Mouse (Mus musculus) hindbrain, embryonic 14.5 days (tissue): ENCODE data around the gene Pnma5. TPM values are rescaled to one million over a fixed set of nuclear protein-coding genes. Genes with fewer than 3 reads are reported as not detected.
"Not testable (repeated sequence)": the region's sequence is repeated elsewhere in the genome, so short reads cannot be mapped to it uniquely, and the experiment has no call there.

ENCODE experiments used
- ATAC-seq: fragments of 200-750 bp; cut with Nextera tagmentation; 2 replicates; pipeline ENCODE4 v1.8.0; 2017; ENCODE audit warnings: moderate number of reproducible peaks, mild to moderate bottlenecking, moderate TSS enrichment, moderate library complexity; ENCODE audit not compliant: low FRiP score
- DNase-seq: peaks from one replicate; pipeline ENCODE4 v3.0.0-alpha.2; 2015; ENCODE audit warnings: low spot score
- H3K27ac ChIP-seq: fragments of 300-500 bp; sonication (generic); 2 replicates; pipeline ENCODE4 v1.5.1; 2014; ENCODE audit warnings: mild to moderate bottlenecking, moderate library complexity
- H3K27me3 ChIP-seq: fragments of 300-500 bp; sonication (generic); 2 replicates; pipeline ENCODE4 v1.6.1; 2014; ENCODE audit warnings: mild to moderate bottlenecking, low read length, mixed read lengths; ENCODE audit not compliant: control insufficient read depth, insufficient read depth
- H3K36me3 ChIP-seq: fragments of 300-500 bp; sonication (generic); replicated peaks from 2 replicates; pipeline ENCODE4 v1.6.1; 2014; ENCODE audit not compliant: control insufficient read depth, insufficient read depth
- H3K4me1 ChIP-seq: fragments of 300-500 bp; sonication (generic); replicated peaks from 2 replicates; pipeline ENCODE4 v1.6.1; 2014; ENCODE audit warnings: antibody characterized with exemption, low read length, mixed read lengths; ENCODE audit not compliant: control insufficient read depth, insufficient read depth
- H3K4me2 ChIP-seq: fragments of 300-500 bp; sonication (generic); replicated peaks from 2 replicates; pipeline ENCODE4 v1.6.1; 2014; ENCODE audit warnings: mild to moderate bottlenecking, moderate library complexity
- H3K4me3 ChIP-seq: fragments of 300-500 bp; sonication (generic); replicated peaks from 2 replicates; pipeline ENCODE4 v1.5.1; 2014; ENCODE audit warnings: mild to moderate bottlenecking, low read length
- H3K9ac ChIP-seq: fragments of 300-500 bp; sonication (generic); 2 replicates; pipeline ENCODE4 v1.6.1; 2014
- H3K9me3 ChIP-seq: fragments of 300-500 bp; sonication (generic); 2 replicates; pipeline ENCODE4 v1.6.1; 2016; ENCODE audit warnings: low read length; ENCODE audit not compliant: control insufficient read depth
- WGBS: fragments of 180-500 bp; shearing (Covaris S2); extraction: QIAGEN DNeasy Blood & Tissue Kit; methylation state at CpG from one replicate; pipeline ENCODE4 v1.1.7; 2014; 5-methylcytosine and 5-hydroxymethylcytosine counted together
- polyA plus RNA-seq: library from polyadenylated mRNA; unstranded; fragments of >200 nt; fragmentation: Nextera tagmentation; extraction: Ambion mirVana; gene quantifications from 2 replicates; pipeline ENCODE4 v1.2.1, GENCODE M21; 2014

Gene Pnma5
- polyA plus RNA-seq, result not detected in 2 replicates

GRCm38 (mm10) chrX:73037003-73037402, at the start of gene Pnma5:
Gene Pnma5, minus strand, starts transcription at chrX:73037103.
- Histone ChIP-seq H3K36me3 (no peaks in the 10 kb centered on the region), H3K4me1 (no peaks in the 10 kb centered on the region), H3K27me3 (no peaks in the 10 kb centered on the region), H3K4me2 (no peak within 1 kb of the TSS), H3K9ac (no peak within 1 kb of the TSS), H3K27ac (no peak within 1 kb of the TSS), H3K9me3 (no peaks in the 10 kb centered on the region), H3K4me3 (no peak within 1 kb of the TSS)
- WGBS, result 94% methylated on average over 1 of the region's 1 CpGs
- no peak for DNase-seq
- no peak for ATAC-seq

- 83% methylated on average over 17 of the region's 19 CpGs for WGBS
- not testable (repeated sequence) for ATAC-seq
These were observed 45.6 kb upstream of the Pnma5 start, which contains the start of gene Xlr4a for GRCm38 (mm10) chrX:73082267-73083055. Gene Xlr4a, minus strand, starts transcription at chrX:73082478.

DNA sequence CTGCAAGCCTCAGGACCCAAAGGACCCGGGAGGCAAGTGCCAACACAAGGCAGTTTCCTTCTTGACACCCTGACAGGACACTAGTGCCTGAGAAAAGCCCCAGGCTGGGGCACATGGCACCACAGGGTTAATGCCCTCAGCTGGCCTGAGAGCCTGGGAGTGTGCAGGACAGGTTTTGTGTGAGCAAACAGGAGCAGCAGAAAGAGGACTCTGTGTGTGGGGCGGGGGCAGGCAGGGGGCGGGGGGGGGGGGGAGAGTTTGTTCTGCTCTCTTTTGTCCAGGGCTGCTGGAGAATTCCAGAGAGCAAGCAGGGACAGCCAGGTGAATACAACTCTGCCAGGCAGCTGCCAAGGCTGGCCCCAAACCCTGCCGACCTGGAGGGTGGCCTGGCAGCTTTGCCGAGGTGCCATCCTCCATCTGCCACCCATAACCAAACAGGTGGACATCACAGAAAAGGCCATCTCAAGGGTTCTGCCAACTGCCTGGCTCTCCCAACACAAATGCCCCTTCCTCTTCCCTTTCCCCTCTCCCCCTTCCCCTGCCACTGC, 29.9 kb upstream of the Pnma5 start:
- not testable (repeated sequence) for DNase-seq, H3K4me1 ChIP-seq, H3K4me2 ChIP-seq, H3K4me3 ChIP-seq, H3K36me3 ChIP-seq, H3K27ac ChIP-seq, H3K9me3 ChIP-seq, H3K9ac ChIP-seq, H3K27me3 ChIP-seq
- ATAC-seq, result 0 out of 2 replicates have a peak, but pooled peaks have one; percentile 35
- WGBS, result no CpG with 5 or more reads among the region's 5 CpGs

More at GRCm38 (mm10) chrX:73082267-73083055, 45.6 kb upstream of the Pnma5 start, which contains the start of gene Xlr4a:
- H3K9me3 ChIP-seq, H3K27me3 ChIP-seq, H3K27ac ChIP-seq, H3K4me2 ChIP-seq, H3K36me3 ChIP-seq, H3K4me1 ChIP-seq, DNase-seq, H3K9ac ChIP-seq, H3K4me3 ChIP-seq: not testable (repeated sequence)

- ATAC-seq (peak; percentile 60; the same call in 1 of the 2 replicates), DNase-seq (no peak)
- Histone ChIP-seq H3K36me3 (no peaks in the 10 kb centered on the region), H3K9me3 (no peaks in the 10 kb centered on the region), H3K9ac (peak within 1 kb of the TSS; percentile 53), H3K4me3 (peak within 1 kb of the TSS; percentile 35), H3K27me3 (no peaks in the 10 kb centered on the region), H3K4me1 (no peaks in the 10 kb centered on the region), H3K4me2 (peak within 1 kb of the TSS; percentile 56), H3K27ac (peak within 1 kb of the TSS; percentile 26; the same call in 1 of the 2 replicates)
- WGBS, result 32% methylated on average over 7 of the region's 7 CpGs
These were observed 27.5 kb upstream of the Pnma5 start, which contains the start of gene Pnma3 for GRCm38 (mm10) chrX:73064415-73064793. Gene Pnma3, plus strand, starts transcription at chrX:73064787.

- peak overlapping the region; percentile 26; the same call in 1 of the 2 replicates for H3K27ac ChIP-seq
- H3K9me3 ChIP-seq, result no peaks in the 10 kb centered on the region
- no peaks in the 10 kb centered on the region for H3K27me3 ChIP-seq
- ATAC-seq (peak; percentile 89), DNase-seq (peak; percentile 32)
- peak overlapping the region; percentile 53 for H3K9ac ChIP-seq
- peak overlapping the region; percentile 56 for H3K4me2 ChIP-seq
- no peaks in the 10 kb centered on the region for H3K36me3 ChIP-seq
- H3K4me1 ChIP-seq, result no peaks in the 10 kb centered on the region
- peak overlapping the region; percentile 35 for H3K4me3 ChIP-seq
- 32% methylated on average over 24 of the region's 24 CpGs for WGBS
These were observed 26.9 kb upstream of the Pnma5 start for GRCm38 (mm10) chrX:73063512-73064414.

DNA sequence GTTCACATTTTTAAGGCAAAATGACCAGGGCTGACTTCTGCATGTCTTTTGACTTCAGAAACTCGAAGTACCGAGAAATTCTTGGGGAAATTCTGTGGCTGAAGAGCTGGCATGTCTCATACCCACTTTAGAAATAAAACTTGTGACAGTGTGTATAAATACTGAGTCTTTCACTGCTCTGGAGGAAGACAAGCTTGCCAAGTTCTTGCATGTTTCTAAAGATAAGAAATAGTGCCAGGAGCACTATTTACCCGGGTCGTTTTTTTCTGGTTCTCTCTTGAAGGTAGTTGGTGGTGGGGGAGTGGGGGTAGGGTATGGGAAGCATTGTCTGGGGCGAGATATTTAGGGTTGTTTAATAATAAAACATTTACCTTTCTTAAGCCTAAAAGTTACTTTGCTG, 25.4 kb upstream of the Pnma5 start:
- no peak overlapping the region for H3K4me2 ChIP-seq

DNA sequence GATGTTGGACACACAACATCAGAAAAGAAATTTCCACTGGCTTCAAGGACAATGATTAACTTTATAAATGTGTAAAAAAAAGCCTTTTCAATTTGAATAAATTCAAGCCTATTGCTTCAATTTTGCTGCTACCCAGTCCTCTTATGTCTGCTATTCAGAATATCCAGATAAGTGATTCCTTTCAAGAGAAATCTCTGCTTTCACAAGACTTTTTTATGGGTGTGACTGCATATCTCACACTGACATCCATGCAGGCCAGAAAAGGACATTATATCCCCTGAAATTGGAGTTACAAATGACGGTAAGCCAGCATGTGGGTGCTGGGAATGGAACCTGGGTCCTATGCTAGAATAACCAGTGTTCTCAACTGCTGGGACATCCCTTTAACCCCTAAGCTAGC, 24.6 kb upstream of the Pnma5 start:
- Histone ChIP-seq H3K4me2 (no peak overlapping the region), H3K4me3 (no peak overlapping the region), H3K9me3 (no peaks in the 10 kb centered on the region), H3K36me3 (no peaks in the 10 kb centered on the region), H3K27ac (no peak overlapping the region), H3K9ac (no peak overlapping the region), H3K4me1 (no peaks in the 10 kb centered on the region), H3K27me3 (no peaks in the 10 kb centered on the region)
- DNase-seq (no peak), ATAC-seq (no peak)
- WGBS, result 91% methylated on average over 1 of the region's 1 CpGs

More for the DNA sequence above, 25.4 kb upstream of the Pnma5 start:
- no peak overlapping the region for H3K9ac ChIP-seq
- ATAC-seq (no peak), DNase-seq (no peak)
- WGBS, result 66% methylated on average over 5 of the region's 5 CpGs
- H3K27me3 ChIP-seq, result no peaks in the 10 kb centered on the region
- no peak overlapping the region for H3K27ac ChIP-seq
- H3K9me3 ChIP-seq, result no peaks in the 10 kb centered on the region
- H3K36me3 ChIP-seq, result no peaks in the 10 kb centered on the region
- H3K4me3 ChIP-seq, result no peak overlapping the region
- H3K4me1 ChIP-seq, result no peaks in the 10 kb centered on the region

GRCm38 (mm10) chrX:73053860-73054563, 17.1 kb upstream of the Pnma5 start:
- Histone ChIP-seq H3K4me1 (no peaks in the 10 kb centered on the region), H3K36me3 (no peaks in the 10 kb centered on the region), H3K27me3 (no peaks in the 10 kb centered on the region), H3K9me3 (no peaks in the 10 kb centered on the region), H3K4me2 (peak overlapping the region; percentile 27; the same call in 1 of the 2 replicates), H3K4me3 (no peak overlapping the region), H3K27ac (peak overlapping the region; percentile 57; the same call in 1 of the 2 replicates), H3K9ac (peak overlapping the region; percentile 18; the same call in 1 of the 2 replicates)
- DNase-seq (peak; percentile 95), ATAC-seq (peak; percentile 99)
- WGBS, result 18% methylated on average over 14 of the region's 14 CpGs
